Mouse (Mus musculus): Measurements from ENCODE around the gene Apba2. TPM values are rescaled to one million over a fixed set of nuclear protein-coding genes. Genes with fewer than 3 reads are reported as not detected.
A peak's percentile ranks its signal among the peaks of the same experiment; 100 is the strongest.

Gene Apba2
- polyA plus RNA-seq, 1 experiment: 2.3 TPM

GRCm38 (mm10) chr7:64725967-64726695 is 224.6 kb downstream of the Apba2 start:
- no peak for DNase-seq (ENCODE audit: low spot score)

- no peak for DNase-seq (ENCODE audit: low spot score)
These were observed 226.7 kb downstream of the Apba2 start for GRCm38 (mm10) chr7:64728181-64728591.

DNA sequence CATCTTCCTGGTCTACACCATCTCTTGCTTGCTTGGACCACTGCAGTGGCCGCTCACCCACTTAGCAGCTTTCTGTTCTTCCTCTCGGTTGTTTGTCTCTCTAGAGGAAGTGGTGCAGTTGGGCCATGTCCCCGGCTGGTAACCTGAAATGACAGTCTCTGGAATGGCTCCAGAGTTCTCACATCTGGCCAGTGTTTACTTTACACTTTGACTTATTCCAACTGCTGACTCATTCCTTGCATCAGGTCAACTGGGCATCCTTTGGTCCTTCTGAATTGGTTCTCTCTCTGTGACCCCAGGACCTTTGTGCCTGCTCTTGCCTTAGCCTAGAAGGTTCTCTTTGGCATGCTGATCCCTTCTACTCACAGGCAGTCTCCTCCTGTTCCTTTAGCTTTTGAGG is 227.3 kb downstream of the Apba2 start:
- no peak for DNase-seq (ENCODE audit: low spot score)

DNA sequence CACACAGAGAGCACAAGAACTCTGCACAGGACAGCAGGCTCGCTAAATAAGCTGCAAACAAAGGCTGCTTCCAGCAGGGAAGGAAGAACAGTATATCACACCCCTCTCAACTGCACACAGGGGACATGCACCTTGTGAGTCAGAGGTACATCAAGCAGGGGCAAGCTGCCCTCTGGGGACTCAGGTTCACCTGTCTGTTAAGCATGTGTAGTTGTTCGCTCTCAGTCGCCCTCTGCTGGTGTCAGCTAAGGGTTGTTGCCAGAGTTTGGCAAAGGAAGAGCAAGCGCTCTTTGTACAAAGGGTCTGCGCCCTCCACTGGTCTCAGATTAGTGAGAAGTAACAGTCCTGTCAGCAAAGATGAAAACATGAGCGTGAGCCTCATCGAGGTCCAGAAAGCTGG is 228.3 kb downstream of the Apba2 start:
- no peak for DNase-seq (ENCODE audit: low spot score)

- DNase-seq (ENCODE audit: low spot score): no peak
These were observed 237.6 kb downstream of the Apba2 start for GRCm38 (mm10) chr7:64739131-64739530.

DNA sequence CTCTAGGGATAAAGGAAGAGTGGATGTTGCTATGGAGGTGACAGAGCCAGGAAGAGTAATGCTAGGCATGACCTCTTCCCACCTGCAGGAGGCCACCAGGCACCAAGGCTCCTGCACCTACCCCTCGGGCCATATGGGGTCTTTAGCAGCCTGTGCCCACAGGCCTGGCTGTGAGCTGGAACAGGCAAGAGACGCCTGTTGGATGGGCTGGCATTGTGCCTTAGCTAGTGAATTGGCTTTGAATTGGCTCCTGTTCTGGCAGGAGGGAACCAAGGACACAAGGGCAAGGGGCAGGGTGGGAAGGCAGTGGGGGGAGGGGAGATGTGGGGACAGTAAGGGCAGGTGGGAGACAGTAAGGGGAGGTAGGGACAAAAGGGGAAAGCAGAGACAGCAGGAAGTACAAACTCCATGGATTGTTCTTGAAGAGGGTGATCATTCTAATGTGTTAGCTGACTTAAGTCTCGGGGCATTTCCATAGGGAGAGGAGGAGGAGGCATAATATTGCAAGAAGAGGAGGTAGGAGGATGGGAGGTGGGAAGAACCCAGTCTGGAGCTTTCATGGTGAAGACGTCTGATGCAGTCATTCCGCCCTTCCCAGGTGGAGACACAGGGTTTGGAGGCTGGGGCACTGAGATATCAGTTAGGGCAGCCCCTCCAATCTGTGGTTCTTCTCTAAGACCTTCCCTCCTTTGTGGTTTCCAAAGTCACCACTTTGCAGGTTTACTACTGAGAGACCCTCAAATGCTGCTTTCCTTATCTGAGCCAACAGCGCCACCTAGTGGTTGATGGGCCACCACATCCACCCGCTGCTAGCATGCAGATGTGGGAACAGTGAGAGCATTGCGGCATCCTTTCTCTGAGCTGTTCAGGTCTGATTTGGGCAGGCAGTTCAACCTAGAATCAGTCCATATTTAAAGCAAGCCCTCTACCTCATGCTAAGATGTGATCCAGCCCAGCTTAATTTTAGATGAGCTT is 240.1 kb downstream of the Apba2 start:
- DNase-seq (ENCODE audit: low spot score): peak; percentile 30

DNA sequence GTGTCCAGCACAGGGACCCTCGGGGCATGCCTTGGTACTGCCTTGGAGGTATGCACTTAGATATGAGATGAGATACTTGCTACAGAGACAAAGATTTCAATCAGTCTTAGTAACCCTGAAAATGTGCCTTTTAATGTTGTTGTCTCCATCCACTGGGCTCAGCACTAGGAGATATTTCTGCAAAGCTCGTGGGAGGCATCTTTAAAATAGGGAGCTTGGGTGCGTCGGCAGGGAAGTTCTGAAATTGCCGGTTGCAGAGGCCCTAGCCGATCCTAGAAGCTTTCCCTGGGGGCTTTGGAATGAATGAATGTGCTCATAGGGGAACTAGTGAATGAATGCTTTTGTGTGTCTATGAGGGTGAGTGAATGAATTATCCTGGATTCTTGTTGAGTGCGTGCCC is 242.1 kb downstream of the Apba2 start:
- no peak for DNase-seq (ENCODE audit: low spot score)

GRCm38 (mm10) chr7:64751465-64751864 is 250.0 kb downstream of the Apba2 start:
- DNase-seq (ENCODE audit: low spot score): no peak

DNA sequence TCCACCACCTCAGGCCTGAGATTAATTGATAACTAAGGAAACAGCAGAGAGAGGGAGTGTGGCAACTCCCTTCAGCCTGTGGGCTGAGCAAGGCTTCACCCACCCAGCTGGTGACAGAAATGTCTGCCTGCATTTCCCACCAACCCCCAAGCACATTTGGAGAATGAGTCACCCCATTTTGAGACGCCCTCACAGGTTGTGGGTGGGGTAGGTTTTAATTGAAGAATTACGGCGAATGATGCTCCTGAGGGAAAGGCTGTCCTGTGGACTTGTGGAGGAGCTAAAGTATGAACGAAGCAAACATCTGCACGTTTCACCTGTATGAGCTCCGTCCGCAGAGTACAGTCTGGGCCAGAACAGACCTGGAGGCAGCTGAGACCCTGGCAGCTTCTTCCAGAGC is 250.6 kb downstream of the Apba2 start:
- no peak for DNase-seq (ENCODE audit: low spot score)

DNA sequence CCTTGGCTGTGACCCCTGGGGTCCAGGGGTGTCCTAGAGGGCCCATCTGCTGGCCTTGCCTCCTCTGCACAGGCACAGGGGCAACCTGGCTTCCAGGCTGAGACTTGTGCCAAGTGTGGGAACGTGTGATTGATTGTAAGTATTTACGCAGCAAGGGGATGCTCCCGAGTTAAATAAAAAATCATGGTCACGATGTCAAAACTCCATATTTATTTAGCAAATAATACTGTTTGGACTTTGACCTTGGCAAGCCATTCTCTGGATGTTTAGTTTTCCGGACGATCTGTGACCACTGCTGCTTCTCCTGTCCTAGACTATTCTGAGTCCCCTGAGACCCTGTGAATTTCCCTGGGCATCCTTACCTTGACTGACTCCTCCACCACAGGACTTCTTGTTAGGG is 252.2 kb downstream of the Apba2 start:
- DNase-seq (ENCODE audit: low spot score): no peak

DNA sequence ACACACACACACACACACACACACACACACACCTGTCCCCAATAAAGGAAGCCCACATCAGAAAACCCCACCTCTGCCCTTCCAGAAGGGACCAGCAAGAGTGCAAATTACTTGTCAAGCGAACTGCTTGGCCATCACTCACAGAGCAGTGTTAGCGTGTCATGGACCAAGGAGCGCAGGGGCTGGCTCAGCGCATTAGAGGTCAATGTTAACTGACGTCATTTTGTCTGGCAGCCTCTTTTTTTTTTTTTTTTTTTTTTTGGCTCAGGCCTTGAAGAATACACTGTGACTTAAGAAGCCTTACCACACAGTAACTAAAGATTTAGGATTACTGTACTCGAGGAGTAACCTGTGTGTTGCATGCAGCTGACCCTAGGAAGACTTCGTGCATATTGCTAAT is 252.7 kb downstream of the Apba2 start:
- DNase-seq (ENCODE audit: low spot score): no peak

- no peak for DNase-seq (ENCODE audit: low spot score)
These were observed 253.6 kb downstream of the Apba2 start for GRCm38 (mm10) chr7:64755141-64755540.

GRCm38 (mm10) chr7:64765595-64765994 is 264.1 kb downstream of the Apba2 start:
- DNase-seq (ENCODE audit: low spot score): no peak

DNA sequence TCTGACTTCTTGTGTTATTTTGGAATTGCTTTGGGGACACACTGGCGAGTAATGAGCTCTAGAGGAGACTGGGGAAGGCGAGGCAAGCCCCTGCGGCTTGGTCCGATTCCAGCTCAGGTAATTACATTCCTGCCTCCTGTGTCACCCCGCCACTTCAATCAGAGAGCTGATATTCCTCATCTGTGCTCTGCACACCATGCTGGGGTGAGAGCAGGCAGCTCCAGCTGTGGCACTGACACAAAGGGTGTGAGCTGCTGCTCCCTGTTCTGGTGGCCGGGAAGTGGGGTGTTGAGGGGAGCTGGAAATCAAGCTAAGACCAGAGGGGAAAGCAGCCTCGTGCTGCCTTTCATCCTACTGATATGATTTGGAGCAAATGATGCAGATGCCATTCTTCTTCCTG is 268.3 kb downstream of the Apba2 start:
- DNase-seq (ENCODE audit: low spot score): no peak

GRCm38 (mm10) chr7:64770779-64771390 is 269.4 kb downstream of the Apba2 start:
- DNase-seq (ENCODE audit: low spot score): no peak

- DNase-seq (ENCODE audit: low spot score): no peak
These were observed 272.0 kb downstream of the Apba2 start for GRCm38 (mm10) chr7:64773465-64773864.

GRCm38 (mm10) chr7:64776708-64777489 is 275.4 kb downstream of the Apba2 start:
- no peak for DNase-seq (ENCODE audit: low spot score)

- DNase-seq (ENCODE audit: low spot score): no peak
These were observed 278.0 kb downstream of the Apba2 start for GRCm38 (mm10) chr7:64779501-64779900.

DNA sequence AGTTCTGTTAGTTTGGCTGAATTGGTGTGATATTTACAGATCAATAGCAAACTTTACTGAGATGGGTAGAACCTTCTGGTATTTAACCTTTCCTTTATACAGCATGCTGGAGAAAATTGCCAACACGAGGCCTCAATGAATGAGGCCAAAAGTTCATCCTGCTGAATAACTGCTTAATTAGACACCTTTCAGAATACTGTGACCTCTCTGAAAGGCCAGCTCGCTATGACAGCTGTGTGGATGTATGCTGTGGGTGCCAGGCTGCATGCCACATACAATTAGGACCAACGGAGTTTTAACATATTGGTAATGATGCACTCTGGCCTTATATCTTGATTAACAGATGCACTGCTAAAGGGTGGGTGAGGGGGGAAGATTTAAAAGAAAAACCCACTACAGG is 283.5 kb downstream of the Apba2 start:
- no peak for DNase-seq (ENCODE audit: low spot score)

DNA sequence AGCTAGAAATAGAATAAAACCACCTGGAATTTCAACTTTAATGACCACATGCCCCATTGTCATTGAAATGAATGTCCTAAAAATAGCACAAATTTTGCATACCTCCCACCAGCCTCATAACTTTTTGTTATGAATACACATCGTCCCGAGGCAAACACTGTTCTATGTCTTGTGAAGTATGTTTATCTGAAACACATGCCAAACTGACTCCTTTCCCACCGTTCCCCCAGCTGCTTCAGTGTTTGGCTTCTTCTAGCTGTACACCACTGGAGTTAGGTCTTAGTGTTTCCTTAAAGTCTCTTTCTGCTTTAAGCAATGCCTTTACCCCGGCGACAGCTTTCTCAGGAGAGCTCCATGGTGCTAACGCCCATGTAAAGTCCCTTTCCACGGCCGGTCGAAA is 289.6 kb downstream of the Apba2 start:
- DNase-seq (ENCODE audit: low spot score): no peak

GRCm38 (mm10) chr7:64792031-64792430 is 290.5 kb downstream of the Apba2 start:
- DNase-seq (ENCODE audit: low spot score): no peak

DNA sequence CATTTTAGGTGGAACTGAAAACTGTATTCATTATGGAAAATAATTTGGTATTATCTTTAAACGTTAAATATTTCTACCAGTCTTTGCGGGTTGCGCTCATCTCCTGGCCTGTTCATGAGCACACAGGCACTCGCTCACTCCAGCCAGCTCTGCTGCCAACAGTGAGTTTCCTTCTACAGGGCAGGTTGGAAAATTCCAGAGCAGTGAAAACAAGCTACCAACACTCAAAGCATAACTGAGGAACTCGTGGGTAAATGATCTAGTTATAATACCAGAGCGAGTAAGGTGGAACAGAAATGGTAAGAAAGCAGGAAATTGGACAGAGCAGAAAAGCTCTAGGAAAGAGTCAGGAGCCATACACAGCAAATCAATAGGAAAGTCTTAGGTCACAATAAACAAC is 294.0 kb downstream of the Apba2 start:
- no peak for DNase-seq (ENCODE audit: low spot score)
